Mouse (Mus musculus): ENCODE measurements around the gene Coq7.

Gene Coq7

GRCm38 (mm10) chr7:118461400-118462136 lies 71.6 kb downstream of the Coq7 start:
- DNase-seq (ENCODE audit: low spot score), result no peak

Data from embryo, embryonic 10 days (tissue).